Mouse (Mus musculus): ENCODE results near the gene Serpinb7. TPM values are rescaled to one million over a fixed set of nuclear protein-coding genes. Genes with fewer than 3 reads are reported as not detected.

Gene Serpinb7
- 0.17 and 0.21 TPM in 2 replicates for total RNA-seq (2012; rRNA removed)
- total RNA-seq (2014; rRNA removed): 0.16 TPM in 1 of 2 replicates, not detected in the other
- 0.20 TPM in 1 of 2 replicates, not detected in the other for polyA plus RNA-seq (2012; ENCODE audit: insufficient read length, low read depth)

GRCm38 (mm10) chr1:107399355-107399754, at the start of gene Serpinb7:
Gene Serpinb7, plus strand, starts transcription at chr1:107399655.
- no peak within 1 kb of the TSS for H3K4me3 ChIP-seq (replicated peaks in 1 of 3; ENCODE audit: low read depth in 2 of 3, low read length in 2 of 3, poor library complexity in 1 of 3)
- TF ChIP-seq BHLHE40 (IDR thresholded peaks at IDR 0.05; ENCODE audit: low read depth, low read length): no peak
- no peak for TF ChIP-seq MXI1 (IDR thresholded peaks at IDR 0.05; ENCODE audit: low read depth, low read length)
- TF ChIP-seq NELFE (IDR thresholded peaks at IDR 0.05; ENCODE audit: low read depth, low read length): no peak
- TF ChIP-seq PAX5 (IDR thresholded peaks at IDR 0.05; ENCODE audit: low read length): no peak
- no peak for TF ChIP-seq EP300 (IDR thresholded peaks at IDR 0.05; ENCODE audit: low read length)
- no peak for TF ChIP-seq IRF4 (IDR thresholded peaks at IDR 0.05; ENCODE audit: low read depth, low read length)
- no peak for TF ChIP-seq MAX (IDR thresholded peaks at IDR 0.05; ENCODE audit: low read length)
- TF ChIP-seq JUND (conservative IDR thresholded peaks at IDR 0.05; ENCODE audit: low read depth, low read length): no peak
- no peaks in the 10 kb centered on the region for H3K36me3 ChIP-seq (replicated peaks in 1 of 2; ENCODE audit: control insufficient read depth in 1 of 2, insufficient read depth in 1 of 2, low read length in 1 of 2)
- no peaks in the 10 kb centered on the region for H3K9me3 ChIP-seq (replicated peaks; ENCODE audit: low read length)
- in situ Hi-C loops (cut with MboI; ENCODE audit: low pct_ligation_motif_present, low pct_unique_long_range_greater_than_20kb, low sequenced_read_pairs): no loop called here
- no peak within 1 kb of the TSS for H3K27ac ChIP-seq (ENCODE audit: insufficient read depth, low read depth)
- no peaks in the 10 kb centered on the region for H3K79me2 ChIP-seq (replicated peaks; ENCODE audit: control insufficient read depth, extremely low read depth, insufficient read depth, poor library complexity, severe bottlenecking)
- dilution Hi-C loops (cut with MboI; ENCODE audit: extremely low pct_ligation_motif_present, extremely low pct_unique_long_range_greater_than_20kb, low sequenced_read_pairs): no loop called here
- H3K9ac ChIP-seq (ENCODE audit: insufficient read depth, low read depth): no peak within 1 kb of the TSS
- no peak within 1 kb of the TSS for H3K4me2 ChIP-seq (ENCODE audit: insufficient read depth, low read depth, poor library complexity, severe bottlenecking)
- no peaks in the 10 kb centered on the region for H3K27me3 ChIP-seq (replicated peaks)
- no peak for DNase-seq (ENCODE audit: extremely low read depth)
- H3K4me1 ChIP-seq (ENCODE audit: control insufficient read depth in 1 of 2, insufficient read depth in 2 of 2): 0 out of 4 replicates have a peak, but pooled peaks cover 0 to 2% of the 10 kb centered on the region in 2 experiments

GRCm38 (mm10) chr1:107350392-107350791, 49.1 kb upstream of the Serpinb7 start:
- in situ Hi-C loops (cut with MboI; ENCODE audit: low pct_ligation_motif_present, low pct_unique_long_range_greater_than_20kb, low sequenced_read_pairs): no loop called here

GRCm38 (mm10) chr1:107351115-107351514, 48.3 kb upstream of the Serpinb7 start:
- H3K4me2 ChIP-seq (ENCODE audit: insufficient read depth, low read depth, poor library complexity, severe bottlenecking): no peak overlapping the region
- no peak for DNase-seq (ENCODE audit: extremely low read depth)
- no peaks in the 10 kb centered on the region for H3K79me2 ChIP-seq (replicated peaks; ENCODE audit: control insufficient read depth, extremely low read depth, insufficient read depth, poor library complexity, severe bottlenecking)
- in situ Hi-C loops (cut with MboI; ENCODE audit: low pct_ligation_motif_present, low pct_unique_long_range_greater_than_20kb, low sequenced_read_pairs): no loop called here
- no peak overlapping the region for H3K9ac ChIP-seq (ENCODE audit: insufficient read depth, low read depth)
- no peak for TF ChIP-seq POLR2AphosphoS2 (IDR thresholded peaks at IDR 0.05; ENCODE audit: low read depth, low read length)
- TF ChIP-seq ELF1 (IDR thresholded peaks at IDR 0.05; ENCODE audit: low read depth, low read length): no peak
- TF ChIP-seq USF2 (conservative IDR thresholded peaks at IDR 0.05; ENCODE audit: low read depth, low read length): no peak
- no peak for TF ChIP-seq EP300 (IDR thresholded peaks at IDR 0.05; ENCODE audit: low read length)
- TF ChIP-seq ETS1 (conservative IDR thresholded peaks at IDR 0.05; ENCODE audit: low read depth, low read length): no peak
- no peak for TF ChIP-seq ZMIZ1 (IDR thresholded peaks at IDR 0.05; ENCODE audit: low read depth, low read length)
- TF ChIP-seq MAX (IDR thresholded peaks at IDR 0.05; ENCODE audit: low read length): no peak
- peaks cover 0 to 8% of the 10 kb centered on the region in 2 experiments; a peak in 2 of 4 replicates for H3K4me1 ChIP-seq (ENCODE audit: control insufficient read depth in 1 of 2, insufficient read depth in 2 of 2)
- H3K27ac ChIP-seq (ENCODE audit: insufficient read depth, low read depth): no peak overlapping the region
- no peaks in the 10 kb centered on the region for H3K36me3 ChIP-seq (replicated peaks in 1 of 2; ENCODE audit: control insufficient read depth in 1 of 2, insufficient read depth in 1 of 2, low read length in 1 of 2)
- H3K9me3 ChIP-seq (replicated peaks; ENCODE audit: low read length): no peaks in the 10 kb centered on the region
- no peaks in the 10 kb centered on the region for H3K27me3 ChIP-seq (replicated peaks)
- dilution Hi-C loops (cut with MboI; ENCODE audit: extremely low pct_ligation_motif_present, extremely low pct_unique_long_range_greater_than_20kb, low sequenced_read_pairs): no loop called here
- no peak overlapping the region for H3K4me3 ChIP-seq (replicated peaks in 1 of 3; ENCODE audit: low read depth in 2 of 3, low read length in 2 of 3, poor library complexity in 1 of 3)

More at GRCm38 (mm10) chr1:107350392-107350791, 49.1 kb upstream of the Serpinb7 start:
- Histone ChIP-seq H3K4me1 (ENCODE audit: control insufficient read depth in 1 of 2, insufficient read depth in 2 of 2) (peaks cover 0 to 4% of the 10 kb centered on the region in 2 experiments; a peak in 2 of 4 replicates), H3K27ac (ENCODE audit: insufficient read depth, low read depth) (no peak overlapping the region), H3K4me3 (replicated peaks in 1 of 3; ENCODE audit: low read depth in 2 of 3, low read length in 2 of 3, poor library complexity in 1 of 3) (no peak overlapping the region), H3K9me3 (replicated peaks; ENCODE audit: low read length) (no peaks in the 10 kb centered on the region), H3K9ac (ENCODE audit: insufficient read depth, low read depth) (no peak overlapping the region), H3K79me2 (replicated peaks; ENCODE audit: control insufficient read depth, extremely low read depth, insufficient read depth, poor library complexity, severe bottlenecking) (no peaks in the 10 kb centered on the region), H3K36me3 (replicated peaks in 1 of 2; ENCODE audit: control insufficient read depth in 1 of 2, insufficient read depth in 1 of 2, low read length in 1 of 2) (no peaks in the 10 kb centered on the region), H3K27me3 (replicated peaks) (no peaks in the 10 kb centered on the region), H3K4me2 (ENCODE audit: insufficient read depth, low read depth, poor library complexity, severe bottlenecking) (no peak overlapping the region)
- no peak for DNase-seq (ENCODE audit: extremely low read depth)
- TF ChIP-seq EP300 (IDR thresholded peaks at IDR 0.05; ENCODE audit: low read length) (no peak), ZC3H11A (IDR thresholded peaks at IDR 0.05; ENCODE audit: low read depth, low read length) (no peak), ZMIZ1 (IDR thresholded peaks at IDR 0.05; ENCODE audit: low read depth, low read length) (no peak), SMC3 (IDR thresholded peaks at IDR 0.05; ENCODE audit: low read depth, low read length) (no peak), RAD21 (IDR thresholded peaks at IDR 0.05; ENCODE audit: low read depth, low read length) (no peak), MXI1 (IDR thresholded peaks at IDR 0.05; ENCODE audit: low read depth, low read length) (no peak), ETS1 (conservative IDR thresholded peaks at IDR 0.05; ENCODE audit: low read depth, low read length) (no peak), MAFK (IDR thresholded peaks at IDR 0.05; ENCODE audit: insufficient replicate concordance, low read length) (no peak), CTCF (conservative IDR thresholded peaks at IDR 0.05 in 1 of 2, IDR thresholded peaks at IDR 0.05 in 1 of 2; ENCODE audit: low read depth in 2 of 2, low read length in 2 of 2) (no peak), E2F4 (IDR thresholded peaks at IDR 0.05; ENCODE audit: insufficient replicate concordance, low read depth, low read length) (no peak), KAT2A (IDR thresholded peaks at IDR 0.05; ENCODE audit: insufficient replicate concordance, low read length) (no peak), TCF12 (IDR thresholded peaks at IDR 0.05; ENCODE audit: low read depth, low read length) (no peak), POLR2AphosphoS2 (IDR thresholded peaks at IDR 0.05; ENCODE audit: low read depth, low read length) (no peak), ELF1 (IDR thresholded peaks at IDR 0.05; ENCODE audit: low read depth, low read length) (no peak), JUND (conservative IDR thresholded peaks at IDR 0.05; ENCODE audit: low read depth, low read length) (no peak)
- dilution Hi-C loops (cut with MboI; ENCODE audit: extremely low pct_ligation_motif_present, extremely low pct_unique_long_range_greater_than_20kb, low sequenced_read_pairs): no loop called here

Measured in CH12.LX (cell line).